Mouse (Mus musculus): Measurements from ENCODE around the gene Fem1a.

Fem1a gene

DNA sequence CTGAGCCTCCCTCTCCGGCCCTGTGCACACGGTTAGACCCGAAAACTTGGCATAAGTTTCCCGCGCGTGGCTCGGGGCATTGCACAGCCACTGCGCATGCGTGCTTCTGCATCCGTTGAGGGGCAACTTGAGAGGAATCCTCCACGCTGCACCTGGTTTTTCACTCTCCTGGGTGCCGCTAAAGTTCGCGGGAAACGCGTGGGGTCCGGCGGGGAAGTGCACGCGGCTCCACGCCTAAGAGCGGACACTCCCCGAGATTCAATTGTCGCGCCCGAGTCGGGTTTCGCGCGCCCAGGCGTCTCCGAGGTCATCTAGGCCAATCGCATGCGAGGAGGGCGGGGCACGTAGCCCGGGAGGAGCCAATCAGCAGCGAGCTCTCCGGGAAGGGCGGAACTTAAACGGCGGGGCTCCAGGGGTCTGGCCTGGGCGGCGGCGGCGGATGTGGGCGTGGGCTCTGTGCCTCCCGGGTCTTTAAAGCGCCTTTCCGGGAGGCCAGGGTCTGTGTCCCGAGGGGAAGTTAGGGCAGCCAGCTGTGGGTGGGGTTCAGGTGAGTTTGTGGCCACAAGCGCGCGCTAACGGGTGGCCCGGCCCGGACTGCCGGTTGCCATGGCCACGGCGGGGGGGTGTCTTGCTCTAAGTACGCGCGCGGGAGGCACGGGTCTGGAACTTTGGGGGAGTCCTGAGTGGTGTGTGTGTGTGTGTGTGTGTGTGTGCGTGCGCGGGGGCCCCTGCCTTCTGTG lies 47.4 kb downstream of the Fem1a start:
- DNase-seq (ENCODE audit: low spot score): peak; percentile 98

DNA sequence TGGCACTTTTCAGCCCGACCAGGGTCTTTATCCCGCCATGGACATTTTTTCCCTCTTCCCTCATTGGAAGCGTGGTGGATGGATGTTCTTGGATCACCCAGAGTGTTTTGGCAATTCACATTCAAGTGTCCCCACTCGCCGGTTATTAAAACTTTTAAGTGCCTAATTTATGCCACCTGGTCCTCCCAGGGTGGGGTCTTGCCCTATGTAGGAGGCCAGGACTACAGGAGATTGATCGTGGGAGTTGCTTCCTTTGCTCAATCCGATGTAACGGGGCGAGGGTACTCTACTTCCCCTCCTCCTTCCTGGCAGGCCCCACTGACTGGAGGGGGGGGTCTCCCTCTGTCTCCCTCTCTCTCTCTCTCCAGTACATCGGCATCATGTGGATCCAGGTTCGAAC lies 48.1 kb downstream of the Fem1a start:
- DNase-seq (ENCODE audit: low spot score): no peak

DNA sequence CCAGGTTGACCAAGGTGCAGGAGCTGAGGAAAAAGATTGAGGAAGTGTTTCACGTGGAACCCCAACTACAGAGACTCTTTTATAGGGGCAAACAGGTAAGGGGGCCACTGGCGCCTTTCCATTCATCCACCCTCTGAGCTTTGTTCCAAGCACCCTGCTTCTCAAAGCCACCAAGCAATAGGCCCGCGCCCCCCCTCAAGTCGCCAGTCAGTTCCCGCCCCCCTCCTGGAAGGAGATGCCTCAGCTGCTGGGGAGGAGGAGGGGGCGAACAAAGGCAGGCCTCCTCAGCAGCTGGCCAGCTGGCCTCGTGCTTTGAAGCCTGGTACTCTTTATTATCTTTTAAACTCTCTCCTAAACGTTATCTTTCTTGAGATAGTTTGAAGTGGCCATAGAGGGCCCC lies 48.5 kb downstream of the Fem1a start:
- DNase-seq (ENCODE audit: low spot score): no peak

DNA sequence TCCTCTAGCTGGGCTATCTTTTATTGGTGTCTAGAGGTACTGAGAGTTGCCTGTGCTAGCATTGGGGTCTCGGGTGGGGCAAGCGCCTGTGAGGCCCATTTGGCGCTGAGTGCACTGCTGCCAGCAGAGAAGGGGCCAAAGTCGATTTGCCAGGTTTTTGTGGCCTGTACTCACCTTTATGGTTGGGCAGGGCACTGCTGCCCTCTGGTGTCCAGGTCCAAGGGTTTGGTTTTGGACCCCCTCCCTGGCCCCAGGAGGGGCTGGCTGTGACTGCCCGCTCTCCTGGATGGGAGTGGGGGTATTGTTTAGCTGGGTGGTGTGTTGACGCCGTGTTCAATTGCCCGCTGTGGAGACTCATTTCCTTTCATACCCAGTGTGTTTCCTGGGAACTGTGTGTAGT lies 49.2 kb downstream of the Fem1a start:
- no peak for DNase-seq (ENCODE audit: low spot score)

DNA sequence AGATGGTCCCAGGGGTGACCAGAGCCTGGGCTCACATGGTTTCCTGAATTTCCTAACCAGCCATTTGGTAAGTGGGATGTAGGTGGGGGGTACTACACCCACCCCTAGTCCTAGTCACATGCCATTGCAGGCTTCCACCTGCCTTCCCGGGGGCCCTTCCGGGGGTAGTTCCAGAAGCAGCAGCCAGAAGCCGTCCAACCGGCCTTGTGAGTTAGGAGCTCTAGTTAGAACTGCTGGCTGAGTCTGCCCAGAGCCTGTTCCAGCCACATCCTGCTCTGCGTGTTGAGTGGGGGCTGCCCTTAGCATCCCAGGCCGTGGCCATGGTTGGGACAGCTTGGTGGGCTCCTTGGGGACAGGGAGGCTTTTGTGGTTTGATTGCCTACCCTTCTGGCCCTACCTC lies 51.5 kb downstream of the Fem1a start:
- DNase-seq (ENCODE audit: low spot score): no peak

DNA sequence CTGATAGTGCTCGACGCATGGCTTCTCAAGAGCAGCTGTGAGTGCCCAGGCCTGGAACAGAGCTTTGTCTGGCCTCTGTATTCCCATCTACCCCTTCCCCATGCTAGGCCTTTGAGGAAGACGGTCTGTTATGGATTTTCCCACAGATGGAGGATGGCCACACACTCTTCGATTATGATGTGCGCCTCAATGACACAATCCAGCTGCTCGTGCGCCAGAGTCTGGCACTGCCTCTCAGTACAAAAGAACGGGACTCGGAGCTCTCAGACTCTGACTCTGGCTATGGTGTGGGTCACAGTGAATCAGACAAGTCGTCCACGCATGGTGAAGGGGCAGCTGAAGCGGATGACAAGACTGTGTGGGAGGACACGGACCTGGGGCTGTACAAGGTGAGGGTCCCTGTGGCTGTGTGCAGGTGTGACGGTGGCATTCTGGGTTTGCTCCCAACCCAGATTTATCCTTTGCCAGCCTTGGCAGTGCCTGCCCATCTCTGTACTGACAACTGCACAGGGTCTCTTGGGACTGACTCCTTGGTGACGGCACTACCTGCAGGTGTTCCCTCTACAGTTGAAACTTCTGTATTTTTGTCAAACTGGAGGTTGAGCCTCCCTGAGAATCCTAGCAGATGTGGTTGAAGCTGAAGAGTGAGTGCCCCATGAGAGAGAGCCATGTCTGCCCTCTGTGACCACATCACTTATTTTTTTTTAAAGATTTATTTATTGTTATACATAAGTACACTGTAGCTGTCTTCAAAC lies 52.8 kb downstream of the Fem1a start:
- no peak for DNase-seq (ENCODE audit: low spot score)
